Mouse (Mus musculus): Measurements from ENCODE around the gene 4930402F06Rik.
A peak's percentile ranks its signal among the peaks of the same experiment; 100 is the strongest.

The 4930402F06Rik gene

GRCm38 (mm10) chr2:35397096-35397495 lies at the start of gene 4930402F06Rik:
Gene 4930402F06Rik (minus strand): TSS chr2:35397175.
- no peak for DNase-seq (ENCODE audit: inconsistent age in 2 of 2, low spot score in 1 of 2)

GRCm38 (mm10) chr2:35446300-35446699 lies 49.3 kb upstream of the 4930402F06Rik start:
- no peak for DNase-seq (ENCODE audit: inconsistent age in 2 of 2, low spot score in 1 of 2)

GRCm38 (mm10) chr2:35445610-35446009 lies 48.6 kb upstream of the 4930402F06Rik start:
- peak in 1 of 2 experiments; percentile 59 for DNase-seq (ENCODE audit: inconsistent age in 2 of 2, low spot score in 1 of 2)

GRCm38 (mm10) chr2:35444764-35445262 lies 47.8 kb upstream of the 4930402F06Rik start:
- DNase-seq (ENCODE audit: inconsistent age in 2 of 2, low spot score in 1 of 2), result peak in 1 of 2 experiments; percentile 71

- DNase-seq (ENCODE audit: inconsistent age in 2 of 2, low spot score in 1 of 2), result peak in 1 of 2 experiments; percentile 50
Observed at GRCm38 (mm10) chr2:35443981-35444763, 47.2 kb upstream of the 4930402F06Rik start.

- DNase-seq (ENCODE audit: inconsistent age in 2 of 2, low spot score in 1 of 2), result peak in 1 of 2 experiments; percentile 64
Observed at GRCm38 (mm10) chr2:35443325-35443724, 46.4 kb upstream of the 4930402F06Rik start.

- peak in 1 of 2 experiments; percentile 62 for DNase-seq (ENCODE audit: inconsistent age in 2 of 2, low spot score in 1 of 2)
Observed at GRCm38 (mm10) chr2:35442079-35442478, 45.1 kb upstream of the 4930402F06Rik start.

GRCm38 (mm10) chr2:35441419-35441818 lies 44.4 kb upstream of the 4930402F06Rik start:
- no peak for DNase-seq (ENCODE audit: inconsistent age in 2 of 2, low spot score in 1 of 2)

GRCm38 (mm10) chr2:35440480-35440879 lies 43.5 kb upstream of the 4930402F06Rik start:
- peak; percentile 88 to 93 for DNase-seq (ENCODE audit: inconsistent age in 2 of 2, low spot score in 1 of 2)

GRCm38 (mm10) chr2:35437796-35438195 lies 40.8 kb upstream of the 4930402F06Rik start:
- DNase-seq (ENCODE audit: inconsistent age in 2 of 2, low spot score in 1 of 2), result peak in 1 of 2 experiments; percentile 80

- DNase-seq (ENCODE audit: inconsistent age in 2 of 2, low spot score in 1 of 2), result peak in 1 of 2 experiments; percentile 30
Observed at GRCm38 (mm10) chr2:35434576-35435123, 37.7 kb upstream of the 4930402F06Rik start.

- peak in 1 of 2 experiments; percentile 64 for DNase-seq (ENCODE audit: inconsistent age in 2 of 2, low spot score in 1 of 2)
Observed at GRCm38 (mm10) chr2:35433428-35433827, 36.5 kb upstream of the 4930402F06Rik start.

GRCm38 (mm10) chr2:35432472-35432871 lies 35.5 kb upstream of the 4930402F06Rik start:
- peak; percentile 32 to 58 for DNase-seq (ENCODE audit: inconsistent age in 2 of 2, low spot score in 1 of 2)

GRCm38 (mm10) chr2:35432011-35432410 lies 35.0 kb upstream of the 4930402F06Rik start:
- DNase-seq (ENCODE audit: inconsistent age in 2 of 2, low spot score in 1 of 2), result peak; percentile 66 to 77

GRCm38 (mm10) chr2:35430806-35431205 lies 33.8 kb upstream of the 4930402F06Rik start:
- DNase-seq (ENCODE audit: inconsistent age in 2 of 2, low spot score in 1 of 2), result no peak

- DNase-seq (ENCODE audit: inconsistent age in 2 of 2, low spot score in 1 of 2), result no peak
Observed at GRCm38 (mm10) chr2:35428615-35429300, 31.8 kb upstream of the 4930402F06Rik start.

GRCm38 (mm10) chr2:35427559-35427958 lies 30.6 kb upstream of the 4930402F06Rik start:
- DNase-seq (ENCODE audit: inconsistent age in 2 of 2, low spot score in 1 of 2), result no peak

GRCm38 (mm10) chr2:35423711-35424339 lies 26.9 kb upstream of the 4930402F06Rik start:
- no peak for DNase-seq (ENCODE audit: inconsistent age in 2 of 2, low spot score in 1 of 2)

GRCm38 (mm10) chr2:35422384-35422783 lies 25.4 kb upstream of the 4930402F06Rik start:
- no peak for DNase-seq (ENCODE audit: inconsistent age in 2 of 2, low spot score in 1 of 2)

- no peak for DNase-seq (ENCODE audit: inconsistent age in 2 of 2, low spot score in 1 of 2)
Observed at GRCm38 (mm10) chr2:35420681-35421080, 23.7 kb upstream of the 4930402F06Rik start.

- DNase-seq (ENCODE audit: inconsistent age in 2 of 2, low spot score in 1 of 2), result no peak
Observed at GRCm38 (mm10) chr2:35419671-35420070, 22.7 kb upstream of the 4930402F06Rik start.

Measured in adrenal gland, adult (tissue).